Mouse (Mus musculus): ENCODE measurements around the gene Rnf151.
"Not testable (repeated sequence)": the region's sequence is repeated elsewhere in the genome, so short reads cannot be mapped to it uniquely, and the experiment has no call there.

The Rnf151 gene

GRCm38 (mm10) chr17:24667416-24667815, 50.4 kb downstream of the Rnf151 start:
- DNase-seq (ENCODE audit: low spot score) = no peak

- not testable (repeated sequence) for DNase-seq (ENCODE audit: low spot score)
Measured at GRCm38 (mm10) chr17:24667011-24667410, 50.9 kb downstream of the Rnf151 start.
